Mouse (Mus musculus): ENCODE data around the gene Cep70. TPM values are rescaled to one million over a fixed set of nuclear protein-coding genes. Genes with fewer than 3 reads are reported as not detected.

Cep70 gene
- polyA plus RNA-seq, 1 experiment from 2014 or later = 52.5 TPM

DNA sequence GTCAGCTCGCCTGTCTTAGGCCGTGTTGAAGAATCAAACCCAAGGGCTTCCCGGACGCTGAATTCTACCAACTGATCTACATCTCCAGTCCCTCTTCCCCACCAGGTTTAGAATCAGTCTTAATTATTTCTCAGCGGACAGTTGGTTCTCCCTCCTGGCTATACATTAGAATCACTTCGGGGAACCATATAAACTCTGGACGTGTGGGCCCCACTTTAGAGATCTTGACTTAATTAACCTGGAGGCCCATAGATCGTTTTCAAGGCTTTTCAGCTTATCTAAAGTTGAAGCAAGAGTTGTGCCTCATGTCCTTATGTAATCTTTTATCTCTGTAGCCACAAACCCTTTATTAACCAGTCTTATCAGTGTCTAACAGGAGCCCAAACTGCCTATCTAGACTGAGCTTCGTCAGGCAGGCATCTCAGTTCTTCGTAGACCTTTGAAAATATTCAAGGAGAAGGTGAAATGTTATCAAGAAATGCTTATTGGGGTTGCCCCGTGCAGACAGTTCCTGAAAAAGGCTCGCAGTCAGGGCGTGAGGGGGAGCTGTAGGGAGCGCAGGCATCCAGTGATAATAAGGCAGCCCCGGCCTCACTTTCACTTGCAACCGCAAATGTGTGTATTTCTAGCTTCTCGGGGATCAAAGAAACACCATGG lies 506 bp upstream of the Cep70 start:
- Histone ChIP-seq H3K4me3 (replicated peaks) (peak overlapping the region; percentile 94), H3K4me2 (peak overlapping the region; percentile 57), H3K36me3 (no peaks in the 10 kb centered on the region), H3K9me3 (replicated peaks) (no peaks in the 10 kb centered on the region), H3K27me3 (replicated peaks) (no peaks in the 10 kb centered on the region), H3K4me1 (peaks cover 19% of the 10 kb centered on the region), H3K9ac (replicated peaks) (peak overlapping the region; percentile 77; the same call in 1 of the 2 replicates), H3K27ac (replicated peaks) (no peak overlapping the region)
- ATAC-seq (ENCODE audit: low FRiP score) = peak; percentile 69
- 6% methylated on average over 17 of the region's 17 CpGs for WGBS

DNA sequence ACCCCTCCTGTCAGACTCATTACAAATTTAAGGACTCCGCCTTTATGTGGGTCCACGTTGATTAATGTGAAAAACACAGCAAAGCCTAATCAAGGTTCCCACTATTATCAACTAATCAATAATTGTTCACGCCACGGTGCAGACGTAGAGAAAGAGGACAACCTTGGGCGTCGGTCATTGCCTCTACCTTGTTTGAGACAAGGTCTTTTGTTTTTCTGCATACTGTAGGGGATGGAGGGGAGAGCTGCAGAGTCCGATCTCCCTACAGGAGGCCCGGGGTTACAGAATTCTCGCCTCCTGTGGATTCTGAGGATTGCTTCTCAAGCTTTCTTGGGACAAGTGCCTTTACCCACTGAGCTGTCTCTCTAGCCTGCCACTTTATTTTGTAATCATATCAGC lies 727 bp downstream of the Cep70 start:
- Histone ChIP-seq H3K9me3 (replicated peaks) (no peaks in the 10 kb centered on the region), H3K27me3 (replicated peaks) (no peaks in the 10 kb centered on the region), H3K9ac (replicated peaks) (peak overlapping the region; percentile 77), H3K4me3 (replicated peaks) (peak overlapping the region; percentile 94), H3K4me1 (peaks cover 19% of the 10 kb centered on the region), H3K36me3 (no peaks in the 10 kb centered on the region), H3K27ac (replicated peaks) (peak overlapping the region; percentile 92), H3K4me2 (peak overlapping the region; percentile 57)
- ATAC-seq (ENCODE audit: low FRiP score) = peak; percentile 37
- 3% methylated on average over 10 of the region's 10 CpGs for WGBS

- H3K9ac ChIP-seq (replicated peaks) = no peak overlapping the region
- H3K27me3 ChIP-seq (replicated peaks) = no peaks in the 10 kb centered on the region
- H3K36me3 ChIP-seq = peaks cover 7% of the 10 kb centered on the region
- peaks cover 13% of the 10 kb centered on the region for H3K4me1 ChIP-seq
- no peak overlapping the region for H3K4me3 ChIP-seq (replicated peaks)
- ATAC-seq (ENCODE audit: low FRiP score) = no peak
- WGBS = 53% methylated on average over 8 of the region's 8 CpGs
- H3K4me2 ChIP-seq = no peak overlapping the region
- no peaks in the 10 kb centered on the region for H3K9me3 ChIP-seq (replicated peaks)
- no peak overlapping the region for H3K27ac ChIP-seq (replicated peaks)
These were observed 5.1 kb downstream of the Cep70 start for GRCm38 (mm10) chr9:99248304-99248703.

DNA sequence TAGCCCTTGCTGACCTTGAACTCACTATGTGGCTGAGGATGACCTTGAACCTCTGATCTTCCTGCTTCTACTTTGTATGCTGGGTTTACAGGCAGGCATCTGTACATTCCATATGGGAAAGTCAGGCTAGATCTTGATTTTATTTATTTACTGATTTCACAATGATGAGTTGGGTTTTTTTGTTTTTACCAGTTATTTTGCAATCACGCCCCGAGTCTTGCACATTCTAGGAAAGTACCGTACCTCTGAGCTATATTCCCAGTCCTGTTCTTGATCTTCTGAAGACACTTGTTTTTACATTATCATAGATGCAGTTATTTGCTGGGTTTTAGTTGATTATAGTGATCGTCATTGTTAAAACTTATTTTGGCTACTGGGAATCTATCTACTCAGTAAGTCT lies 5.7 kb downstream of the Cep70 start:
- peaks cover 9% of the 10 kb centered on the region for H3K36me3 ChIP-seq
- WGBS = 96% methylated on average over 4 of the region's 4 CpGs
- no peak overlapping the region for H3K9ac ChIP-seq (replicated peaks)

DNA sequence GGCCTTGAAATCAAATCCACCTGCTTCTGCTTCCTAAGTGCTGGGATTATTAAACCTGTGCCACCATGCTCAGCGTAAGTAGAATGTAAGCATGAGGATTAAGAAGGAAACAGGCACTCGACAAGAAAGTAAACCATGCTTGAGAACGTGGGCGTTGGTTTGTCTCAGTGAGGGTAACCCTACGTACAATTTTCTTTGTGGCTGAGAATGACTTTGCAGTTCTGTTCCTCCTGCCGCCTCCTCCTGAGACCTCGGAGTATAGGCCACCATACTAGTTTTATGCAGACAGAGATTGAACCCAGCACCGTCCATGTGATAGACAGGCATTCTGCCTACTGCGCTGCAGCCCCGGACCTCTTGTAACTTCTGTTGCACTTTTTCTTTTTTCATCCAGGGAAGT lies 10.7 kb downstream of the Cep70 start:
- H3K27ac ChIP-seq (replicated peaks) = no peak overlapping the region
- WGBS = 93% methylated on average over 10 of the region's 10 CpGs
- no peak overlapping the region for H3K9ac ChIP-seq (replicated peaks)
- H3K36me3 ChIP-seq = peaks cover 39% of the 10 kb centered on the region
- ATAC-seq (ENCODE audit: low FRiP score) = no peak
- no peak overlapping the region for H3K4me2 ChIP-seq
- H3K9me3 ChIP-seq (replicated peaks) = no peaks in the 10 kb centered on the region
- no peaks in the 10 kb centered on the region for H3K27me3 ChIP-seq (replicated peaks)
- no peak overlapping the region for H3K4me3 ChIP-seq (replicated peaks)
- no peaks in the 10 kb centered on the region for H3K4me1 ChIP-seq

More for the DNA sequence above, 5.7 kb downstream of the Cep70 start:
- Histone ChIP-seq H3K27me3 (replicated peaks) (no peaks in the 10 kb centered on the region), H3K9me3 (replicated peaks) (no peaks in the 10 kb centered on the region), H3K4me2 (no peak overlapping the region), H3K4me3 (replicated peaks) (no peak overlapping the region), H3K4me1 (peaks cover 13% of the 10 kb centered on the region), H3K27ac (replicated peaks) (no peak overlapping the region)
- no peak for ATAC-seq (ENCODE audit: low FRiP score)

- Histone ChIP-seq H3K9me3 (replicated peaks) (no peaks in the 10 kb centered on the region), H3K27me3 (replicated peaks) (no peaks in the 10 kb centered on the region), H3K36me3 (peaks cover 39% of the 10 kb centered on the region), H3K4me3 (replicated peaks) (no peak overlapping the region), H3K4me2 (no peak overlapping the region), H3K27ac (replicated peaks) (no peak overlapping the region), H3K4me1 (no peaks in the 10 kb centered on the region), H3K9ac (replicated peaks) (no peak overlapping the region)
- 93% methylated on average over 1 of the region's 1 CpGs for WGBS
- no peak for ATAC-seq (ENCODE audit: low FRiP score)
These were observed 13.0 kb downstream of the Cep70 start for GRCm38 (mm10) chr9:99256206-99256605.

DNA sequence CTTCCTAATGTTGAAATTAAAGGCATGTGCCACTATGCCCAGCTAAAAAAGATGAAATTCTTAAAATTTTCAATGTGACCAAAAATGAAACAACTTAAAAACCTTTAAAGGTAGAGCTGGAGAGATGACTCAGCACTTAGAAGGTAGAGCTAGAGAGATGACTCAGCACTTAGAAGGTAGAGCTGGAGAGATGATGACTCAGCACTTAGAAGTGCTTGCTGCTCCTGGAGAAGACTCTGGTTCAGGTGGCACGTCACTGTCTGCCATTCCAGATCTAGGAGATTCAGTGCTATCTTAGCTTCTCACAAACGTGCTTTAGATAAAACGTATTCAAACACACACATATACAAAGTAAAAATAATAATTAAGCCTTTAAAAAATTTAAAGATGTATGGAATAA lies 13.7 kb downstream of the Cep70 start:
- H3K9me3 ChIP-seq (replicated peaks) = no peaks in the 10 kb centered on the region
- WGBS = 93% methylated on average over 3 of the region's 3 CpGs
- H3K4me1 ChIP-seq = no peaks in the 10 kb centered on the region
- H3K36me3 ChIP-seq = peaks cover 39% of the 10 kb centered on the region
- no peak overlapping the region for H3K4me3 ChIP-seq (replicated peaks)
- no peak overlapping the region for H3K9ac ChIP-seq (replicated peaks)
- H3K27ac ChIP-seq (replicated peaks) = no peak overlapping the region
- no peak for ATAC-seq (ENCODE audit: low FRiP score)
- no peaks in the 10 kb centered on the region for H3K27me3 ChIP-seq (replicated peaks)
- H3K4me2 ChIP-seq = no peak overlapping the region

DNA sequence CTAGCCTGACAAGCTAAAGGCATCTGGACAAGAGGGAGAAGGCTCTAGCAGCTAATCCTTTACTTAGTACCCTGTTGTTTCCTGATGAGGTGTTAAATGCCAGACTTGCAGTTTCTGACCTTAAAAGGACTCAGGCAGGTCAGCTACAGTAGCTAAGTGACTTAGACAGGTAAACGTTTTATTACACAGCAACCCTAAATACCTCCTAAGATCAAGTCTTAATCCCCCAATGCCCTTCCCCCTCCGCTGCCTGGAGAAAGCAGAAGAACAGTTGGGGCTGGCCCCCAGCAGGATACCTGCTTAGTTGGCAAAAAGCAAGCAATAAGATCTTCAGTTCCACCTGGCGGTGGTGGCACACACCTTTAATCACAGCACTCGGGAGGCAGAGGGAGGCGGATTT lies 15.7 kb downstream of the Cep70 start:
- H3K9me3 ChIP-seq (replicated peaks) = no peaks in the 10 kb centered on the region
- H3K36me3 ChIP-seq = peaks cover 48% of the 10 kb centered on the region
- no peak overlapping the region for H3K27ac ChIP-seq (replicated peaks)
- no peak for ATAC-seq (ENCODE audit: low FRiP score)
- H3K4me3 ChIP-seq (replicated peaks) = no peak overlapping the region
- no peaks in the 10 kb centered on the region for H3K4me1 ChIP-seq
- 69% methylated on average over 5 of the region's 5 CpGs for WGBS
- no peak overlapping the region for H3K9ac ChIP-seq (replicated peaks)
- H3K4me2 ChIP-seq = no peak overlapping the region
- no peaks in the 10 kb centered on the region for H3K27me3 ChIP-seq (replicated peaks)

GRCm38 (mm10) chr9:99304296-99304695 lies 61.1 kb downstream of the Cep70 start:
- ATAC-seq (ENCODE audit: low FRiP score) = no peak
- Histone ChIP-seq H3K4me2 (no peak overlapping the region), H3K9me3 (replicated peaks) (no peaks in the 10 kb centered on the region), H3K9ac (replicated peaks) (no peak overlapping the region), H3K27ac (replicated peaks) (no peak overlapping the region), H3K27me3 (replicated peaks) (no peaks in the 10 kb centered on the region), H3K4me1 (no peaks in the 10 kb centered on the region), H3K36me3 (peaks cover 48% of the 10 kb centered on the region), H3K4me3 (replicated peaks) (no peak overlapping the region)
- WGBS = 93% methylated on average over 5 of the region's 5 CpGs

DNA sequence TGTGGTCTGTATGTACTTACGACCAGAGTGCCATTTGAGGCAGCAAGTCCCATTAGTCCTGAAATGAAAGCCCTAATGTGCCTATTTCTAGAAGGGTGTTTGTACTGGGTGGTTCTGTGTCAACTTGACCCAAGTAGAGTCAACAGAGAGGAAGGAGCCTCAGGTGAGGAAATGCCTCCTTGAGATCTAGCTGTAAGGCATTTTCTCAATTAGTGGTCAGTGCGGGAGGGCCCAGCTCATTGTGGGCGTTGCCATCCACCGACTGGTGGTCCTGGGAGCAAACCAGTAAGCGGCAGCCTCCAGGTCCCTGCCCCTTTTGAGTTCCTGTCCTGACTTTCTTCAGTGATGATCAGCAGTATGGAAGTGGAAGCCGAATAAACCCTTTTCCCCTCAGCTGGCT lies 63.1 kb downstream of the Cep70 start:
- Histone ChIP-seq H3K36me3 (peaks cover 48% of the 10 kb centered on the region), H3K4me2 (no peak overlapping the region), H3K9me3 (replicated peaks) (no peaks in the 10 kb centered on the region), H3K4me1 (no peaks in the 10 kb centered on the region), H3K9ac (replicated peaks) (no peak overlapping the region), H3K4me3 (replicated peaks) (no peak overlapping the region), H3K27ac (replicated peaks) (no peak overlapping the region), H3K27me3 (replicated peaks) (no peaks in the 10 kb centered on the region)
- WGBS = 86% methylated on average over 6 of the region's 6 CpGs
- no peak for ATAC-seq (ENCODE audit: low FRiP score)

DNA sequence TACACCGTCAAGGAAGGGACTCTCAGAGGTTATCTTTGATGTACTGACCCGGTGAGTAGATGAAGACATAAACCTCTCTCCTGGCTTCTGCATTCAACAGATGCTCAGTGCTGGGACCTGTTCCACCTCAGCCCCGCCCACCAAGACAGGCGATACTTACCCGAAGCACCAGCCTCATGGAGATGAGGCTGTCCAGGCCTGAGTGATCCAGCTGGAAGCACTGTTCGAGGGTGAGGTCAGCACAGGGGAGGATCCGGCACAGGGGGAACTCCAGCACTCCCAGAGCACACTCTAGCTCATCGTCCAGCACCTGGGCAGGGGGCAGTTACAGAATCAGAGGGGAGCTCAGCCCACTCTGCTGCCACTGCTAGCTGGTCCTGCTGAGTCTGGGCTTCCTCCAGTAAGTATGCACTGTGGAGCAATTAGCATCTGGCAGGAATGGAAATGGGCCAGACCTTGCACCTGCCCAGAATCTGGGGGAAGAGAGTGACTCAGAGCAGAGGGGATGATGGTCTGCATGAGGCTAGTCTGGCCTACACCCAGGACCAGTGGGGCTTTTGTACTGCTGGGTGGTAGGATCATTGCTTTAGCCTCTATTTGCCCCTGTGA lies 76.3 kb downstream of the Cep70 start:
- peaks cover 8% of the 10 kb centered on the region; the same call in 1 of the 2 replicates for H3K4me1 ChIP-seq
- no peaks in the 10 kb centered on the region for H3K9me3 ChIP-seq (replicated peaks)
- no peaks in the 10 kb centered on the region for H3K27me3 ChIP-seq (replicated peaks)
- H3K4me2 ChIP-seq = no peak overlapping the region
- no peaks in the 10 kb centered on the region for H3K36me3 ChIP-seq
- no peak overlapping the region for H3K9ac ChIP-seq (replicated peaks)
- 0 out of 2 replicates have a peak, but pooled peaks have one; percentile 35 for ATAC-seq (ENCODE audit: low FRiP score)
- no peak overlapping the region for H3K4me3 ChIP-seq (replicated peaks)
- WGBS = 59% methylated on average over 8 of the region's 8 CpGs
- H3K27ac ChIP-seq (replicated peaks) = no peak overlapping the region

GRCm38 (mm10) chr9:99320006-99320405 lies 76.8 kb downstream of the Cep70 start:
- H3K27ac ChIP-seq (replicated peaks) = no peak overlapping the region
- no peak overlapping the region for H3K9ac ChIP-seq (replicated peaks)
- no peak overlapping the region for H3K4me2 ChIP-seq
- no peaks in the 10 kb centered on the region for H3K27me3 ChIP-seq (replicated peaks)
- WGBS = 78% methylated on average over 8 of the region's 8 CpGs
- no peaks in the 10 kb centered on the region for H3K36me3 ChIP-seq
- H3K9me3 ChIP-seq (replicated peaks) = no peaks in the 10 kb centered on the region
- H3K4me1 ChIP-seq = peaks cover 8% of the 10 kb centered on the region; the same call in 1 of the 2 replicates
- no peak for ATAC-seq (ENCODE audit: low FRiP score)
- no peak overlapping the region for H3K4me3 ChIP-seq (replicated peaks)
